Mouse (Mus musculus) spleen, adult 2 months (tissue): ENCODE data around the gene Gm26558. TPM values are rescaled to one million over a fixed set of nuclear protein-coding genes. Genes with fewer than 3 reads are reported as not detected.
A peak's percentile ranks its signal among the peaks of the same experiment; 100 is the strongest.

ENCODE experiments used
- DNase-seq, 2 experiments: peaks; one replicate each; pipeline versions ENCODE4 v3.0.0 to v3.0.0-alpha.2; 2012 to 2021; ENCODE audit warnings: low spot score in 2 of 2, low read depth in 1 of 2
- H3K27ac ChIP-seq: fragments of 200-500 bp; 2 replicates; pipeline ENCODE4 v1.5.1; 2012; ENCODE audit warnings: low read length, inconsistent platforms; ENCODE audit not compliant: insufficient read depth
- H3K27me3 ChIP-seq: fragments of 200-500 bp; 2 replicates; pipeline ENCODE4 v1.6.1; 2012; ENCODE audit warnings: mild to moderate bottlenecking, moderate library complexity, low read length, inconsistent platforms; ENCODE audit not compliant: control insufficient read depth, insufficient read depth
- H3K36me3 ChIP-seq: fragments of 200-500 bp; 2 replicates; pipeline ENCODE4 v1.6.1; 2012; ENCODE audit warnings: mild to moderate bottlenecking, low read length, inconsistent platforms; ENCODE audit not compliant: control insufficient read depth, insufficient read depth
- H3K4me1 ChIP-seq: fragments of 200-500 bp; 2 replicates; pipeline ENCODE4 v1.6.1; 2011; ENCODE audit warnings: inconsistent platforms; ENCODE audit not compliant: control insufficient read depth, insufficient read depth, insufficient read length
- H3K4me3 ChIP-seq: fragments of 200-500 bp; 2 replicates; pipeline ENCODE4 v1.5.1; 2011; ENCODE audit warnings: mild to moderate bottlenecking, inconsistent platforms; ENCODE audit not compliant: insufficient read depth, insufficient read length; ENCODE audit errors: extremely low read depth
- CTCF ChIP-seq: fragments of 200-500 bp; IDR thresholded peaks from 2 replicates; pipeline ENCODE4 v1.5.1; 2011; ENCODE audit warnings: mild to moderate bottlenecking, inconsistent platforms; ENCODE audit not compliant: insufficient read depth, insufficient read length, insufficient replicate concordance; ENCODE audit errors: extremely low read depth
- POLR2A ChIP-seq: fragments of 200-500 bp; IDR thresholded peaks from 2 replicates; pipeline ENCODE4 v1.6.1; 2011; ENCODE audit warnings: low read depth, low read length, inconsistent platforms
- WGBS: fragments of 180-500 bp; shearing (Covaris S2); methylation state at CpG from one replicate; pipeline ENCODE4 v1.1.7; 2018; 5-methylcytosine and 5-hydroxymethylcytosine counted together
- polyA plus RNA-seq: library from polyadenylated mRNA; depleted of rRNA; stranded (reverse); fragments of >200 nt; gene quantifications from 2 replicates; pipeline ENCODE4 v1.2.3, GENCODE M21; 2012; rRNA removed

Gene Gm26558
- polyA plus RNA-seq = 0.19 and 0.68 TPM in 2 replicates

DNA sequence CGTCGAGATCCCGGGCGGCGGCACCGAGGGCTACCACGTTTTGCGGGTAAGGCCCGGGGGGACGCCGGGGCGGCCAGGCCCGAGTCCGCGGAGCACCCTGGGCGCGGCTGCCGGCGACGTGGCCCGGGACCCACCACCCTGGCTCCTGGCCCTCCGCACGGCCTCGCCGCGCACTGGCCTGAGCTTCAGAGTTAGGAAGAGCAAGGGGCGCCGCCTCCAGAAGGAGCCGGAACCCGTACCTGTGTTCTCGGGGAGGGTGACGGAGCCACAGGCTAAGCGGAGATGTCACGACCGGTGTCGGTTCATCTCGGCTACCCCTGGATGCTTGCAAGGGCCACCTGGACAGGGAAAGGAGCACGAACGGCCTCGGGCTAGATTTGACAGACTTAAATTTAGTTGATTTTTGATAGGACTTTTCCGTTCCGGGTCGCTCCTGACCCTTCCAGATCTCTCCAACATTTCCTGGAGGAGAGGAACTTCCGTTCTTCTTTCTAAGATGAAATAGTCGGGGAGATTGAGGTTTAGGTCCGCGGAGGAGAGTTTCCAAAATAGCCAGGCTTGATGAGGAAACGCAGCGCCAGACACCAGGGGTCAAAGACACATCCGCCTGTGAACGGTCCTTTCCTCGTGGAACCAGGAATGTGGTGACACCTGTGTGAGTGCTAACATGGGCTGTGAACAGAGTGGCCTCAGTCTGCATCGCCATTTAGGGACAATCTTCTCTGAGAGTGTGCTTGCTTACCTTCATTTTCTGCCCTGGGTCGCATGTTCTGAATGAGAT, at the start of gene Gm26558:
TSS of gene Gm26558 (minus strand) at position 394 of the 781 bp plus-strand sequence.
- H3K4me3 ChIP-seq = peak within 1 kb of the TSS; percentile 81
- no peak for DNase-seq
- H3K4me1 ChIP-seq = peaks cover 3% of the 10 kb centered on the region
- 1% methylated on average over 53 of the region's 54 CpGs for WGBS
- H3K27me3 ChIP-seq = peaks cover 2% of the 10 kb centered on the region; the same call in 1 of the 2 replicates
- TF ChIP-seq CTCF (no peak), POLR2A (no peak)
- H3K27ac ChIP-seq = peak within 1 kb of the TSS; percentile 92
- no peaks in the 10 kb centered on the region for H3K36me3 ChIP-seq

DNA sequence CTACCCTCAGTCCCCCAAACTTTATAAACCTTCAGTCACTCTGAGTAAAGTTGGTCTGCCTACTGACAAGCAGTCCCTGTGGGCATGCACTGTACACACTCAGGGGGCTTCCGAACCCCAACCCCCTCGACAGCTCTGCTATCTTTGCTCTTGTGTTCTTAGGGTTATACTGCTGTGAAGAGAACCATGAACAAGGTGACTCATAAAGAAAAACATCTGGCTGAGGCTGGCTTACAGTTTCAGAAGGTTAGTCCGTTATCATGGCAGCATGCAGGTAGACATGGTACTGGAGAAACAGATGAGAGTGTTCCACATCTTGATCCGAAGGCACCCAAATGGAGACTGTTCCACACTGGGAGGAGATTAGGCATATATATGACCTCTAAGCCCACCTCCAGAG, 49.0 kb upstream of the Gm26558 start:
- no peak overlapping the region for H3K4me3 ChIP-seq
- TF ChIP-seq CTCF = no peak
- TF ChIP-seq POLR2A = no peak
- H3K27ac ChIP-seq = no peak overlapping the region
- H3K27me3 ChIP-seq = no peaks in the 10 kb centered on the region
- H3K4me1 ChIP-seq = no peaks in the 10 kb centered on the region
- 92% methylated on average over 4 of the region's 4 CpGs for WGBS
- peaks cover 12% of the 10 kb centered on the region for H3K36me3 ChIP-seq
- DNase-seq = no peak

DNA sequence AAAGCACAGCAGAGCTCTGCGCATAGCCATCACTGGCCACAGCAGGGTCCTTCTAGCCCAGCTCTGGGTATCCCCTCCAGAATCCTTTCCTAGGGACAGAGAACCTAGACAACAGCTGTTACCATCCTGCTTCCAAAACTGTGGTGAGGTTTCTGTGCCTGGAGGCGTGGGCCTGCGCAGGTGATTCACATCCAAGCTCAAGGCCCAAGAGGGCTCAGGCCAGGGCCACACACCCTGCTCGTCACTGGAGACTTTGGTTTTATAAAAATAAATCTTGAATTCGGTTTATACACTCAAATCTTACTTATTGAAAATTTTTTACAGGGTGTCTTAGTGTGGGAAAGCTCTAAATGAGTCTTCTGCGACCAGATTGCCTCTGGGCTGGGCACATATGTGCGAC, 48.3 kb upstream of the Gm26558 start:
- TF ChIP-seq CTCF (no peak), POLR2A (no peak)
- no peaks in the 10 kb centered on the region for H3K4me1 ChIP-seq
- H3K36me3 ChIP-seq = peaks cover 8% of the 10 kb centered on the region
- H3K27me3 ChIP-seq = no peaks in the 10 kb centered on the region
- no peak for DNase-seq
- no peak overlapping the region for H3K4me3 ChIP-seq
- H3K27ac ChIP-seq = no peak overlapping the region
- 94% methylated on average over 7 of the region's 7 CpGs for WGBS

DNA sequence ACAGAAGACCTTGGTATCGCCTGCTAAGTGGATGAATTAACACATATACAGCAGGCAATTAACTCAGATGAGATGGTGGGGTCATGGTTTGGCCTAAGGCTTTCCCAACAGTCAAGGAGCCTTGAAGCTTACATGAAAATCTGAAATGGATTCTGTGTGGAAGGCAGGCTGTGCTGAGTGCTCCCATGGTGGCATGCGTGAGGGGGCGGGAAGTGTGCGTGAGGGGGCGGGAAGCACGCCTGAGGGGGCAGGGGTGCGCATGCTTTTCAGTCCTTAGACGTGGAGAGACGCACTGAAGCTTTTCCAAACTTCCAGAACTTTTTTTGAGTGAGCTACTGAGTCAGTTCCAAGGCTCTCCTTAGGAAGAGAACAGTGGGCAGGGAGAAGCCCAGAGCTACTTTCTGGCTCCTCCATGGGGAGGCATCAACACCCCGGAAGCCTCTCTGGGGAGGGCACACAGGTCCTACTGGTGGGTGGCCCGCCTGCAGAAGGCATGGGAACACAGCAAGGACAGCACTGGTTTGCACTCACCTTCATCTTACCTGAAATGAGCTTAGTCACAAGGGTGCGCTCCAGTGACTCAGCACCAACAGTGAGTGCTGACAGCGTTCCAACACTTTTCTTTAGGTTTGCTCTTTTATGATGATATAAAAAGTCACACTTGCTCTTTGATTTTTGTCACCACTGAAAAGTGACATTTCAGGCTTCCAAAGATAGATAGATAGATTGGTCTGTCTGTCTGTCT, 47.2 kb upstream of the Gm26558 start:
- H3K27ac ChIP-seq = no peak overlapping the region
- 88% methylated on average over 13 of the region's 13 CpGs for WGBS
- no peak for DNase-seq

DNA sequence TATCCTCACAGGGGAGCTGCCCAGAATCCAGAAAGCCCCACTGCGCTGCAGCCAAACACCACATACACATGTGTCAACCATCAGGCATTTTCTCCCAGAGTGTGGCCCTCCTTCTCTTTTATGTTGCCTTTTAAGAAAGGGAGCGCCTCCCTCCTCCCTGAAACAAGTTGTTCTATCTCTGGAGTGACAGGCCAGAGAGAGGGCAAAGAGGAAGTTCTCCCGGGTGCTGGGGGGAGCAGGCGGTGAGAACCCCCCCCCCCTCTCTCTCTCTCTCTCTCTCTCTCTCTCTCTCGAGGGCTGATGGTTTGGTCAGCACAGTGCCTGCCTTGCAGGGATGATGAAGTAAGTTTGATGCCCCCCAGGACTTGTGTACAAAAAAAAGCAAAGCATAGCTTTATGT, 40.5 kb upstream of the Gm26558 start:
- Histone ChIP-seq H3K27ac (no peak overlapping the region), H3K27me3 (no peaks in the 10 kb centered on the region), H3K36me3 (no peaks in the 10 kb centered on the region), H3K4me3 (no peak overlapping the region), H3K4me1 (no peaks in the 10 kb centered on the region; the same call in 1 of the 2 replicates)
- no peak for TF ChIP-seq POLR2A
- no peak for TF ChIP-seq CTCF
- WGBS = 15% methylated on average over 5 of the region's 5 CpGs
- DNase-seq = no peak

More for the DNA sequence above, 47.2 kb upstream of the Gm26558 start:
- H3K4me3 ChIP-seq = no peak overlapping the region
- H3K4me1 ChIP-seq = no peaks in the 10 kb centered on the region; the same call in 1 of the 2 replicates
- TF ChIP-seq CTCF (no peak), POLR2A (no peak)
- no peaks in the 10 kb centered on the region for H3K27me3 ChIP-seq
- peaks cover 5% of the 10 kb centered on the region for H3K36me3 ChIP-seq

DNA sequence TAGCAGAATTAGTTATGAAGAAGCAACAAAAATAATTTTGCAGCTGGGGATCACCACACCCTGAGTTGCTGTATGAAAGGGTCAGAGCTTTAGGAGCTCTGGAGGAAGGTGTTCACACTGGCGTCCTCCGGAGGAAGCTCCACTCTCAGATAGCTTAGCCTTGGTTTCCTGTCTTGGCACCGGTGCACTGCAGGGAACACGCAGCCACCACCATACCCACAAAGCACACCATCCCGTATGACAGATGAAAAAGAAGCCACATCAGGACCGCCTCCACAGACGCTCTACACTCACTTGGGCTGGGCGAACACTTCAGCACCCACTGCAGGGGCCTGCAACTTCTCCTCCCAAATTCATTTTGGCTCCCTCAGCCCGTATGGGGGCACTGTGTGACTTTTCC, 39.7 kb upstream of the Gm26558 start:
- DNase-seq = no peak
- Histone ChIP-seq H3K27me3 (no peaks in the 10 kb centered on the region), H3K4me3 (no peak overlapping the region), H3K4me1 (no peaks in the 10 kb centered on the region; the same call in 1 of the 2 replicates), H3K36me3 (no peaks in the 10 kb centered on the region), H3K27ac (no peak overlapping the region)
- 11% methylated on average over 9 of the region's 9 CpGs for WGBS
- TF ChIP-seq CTCF = no peak

DNA sequence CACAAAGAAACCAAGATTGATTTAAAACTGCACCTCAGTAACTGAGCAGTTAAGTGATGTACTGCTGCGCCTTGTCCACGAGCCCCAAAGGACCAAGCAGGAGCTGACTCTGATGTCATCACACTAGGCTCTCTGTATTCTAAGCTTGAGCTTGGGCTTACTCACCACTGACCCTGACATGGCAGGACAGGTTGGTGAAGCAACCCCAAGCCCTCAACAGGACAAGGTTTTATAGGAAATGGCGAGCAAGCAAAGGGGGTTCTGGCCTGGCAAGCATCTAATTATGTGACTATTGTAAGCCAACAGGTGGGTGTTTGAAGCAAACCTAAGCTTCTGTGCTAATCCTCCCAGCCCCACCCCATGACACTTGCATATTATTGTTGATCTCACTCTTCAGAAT, 38.9 kb upstream of the Gm26558 start:
- H3K36me3 ChIP-seq = no peaks in the 10 kb centered on the region
- DNase-seq = no peak
- WGBS = 94% methylated on average over 3 of the region's 3 CpGs

More for the DNA sequence above, 38.9 kb upstream of the Gm26558 start:
- TF ChIP-seq POLR2A = no peak
- TF ChIP-seq CTCF = no peak
- H3K4me1 ChIP-seq = no peaks in the 10 kb centered on the region; the same call in 1 of the 2 replicates
- no peak overlapping the region for H3K4me3 ChIP-seq
- H3K27me3 ChIP-seq = no peaks in the 10 kb centered on the region
- no peak overlapping the region for H3K27ac ChIP-seq
